Mouse (Mus musculus): ENCODE measurements around the gene Cmtm1.
A peak's percentile ranks its signal among the peaks of the same experiment; 100 is the strongest.
"Not testable (repeated sequence)": the region's sequence is repeated elsewhere in the genome, so short reads cannot be mapped to it uniquely, and the experiment has no call there.

The Cmtm1 gene

GRCm38 (mm10) chr8:104309441-104310155 is at the start of gene Cmtm1, which contains the start of gene Gm45711:
Gene Cmtm1 (minus strand): TSS chr8:104310145.
Gene Gm45711 (minus strand): TSS chr8:104310081.
- not testable (repeated sequence) for DNase-seq (ENCODE audit: low spot score)

GRCm38 (mm10) chr8:104358637-104359036 is 48.7 kb upstream of the Cmtm1 start:
- no peak for DNase-seq (ENCODE audit: low spot score)

- no peak for DNase-seq (ENCODE audit: low spot score)
These were observed 44.6 kb upstream of the Cmtm1 start for GRCm38 (mm10) chr8:104354504-104354903.

GRCm38 (mm10) chr8:104353186-104353585 is 43.2 kb upstream of the Cmtm1 start:
- no peak for DNase-seq (ENCODE audit: low spot score)

GRCm38 (mm10) chr8:104350047-104350446 is 40.1 kb upstream of the Cmtm1 start:
- DNase-seq (ENCODE audit: low spot score): no peak

- no peak for DNase-seq (ENCODE audit: low spot score)
These were observed 39.0 kb upstream of the Cmtm1 start for GRCm38 (mm10) chr8:104348971-104349370.

- no peak for DNase-seq (ENCODE audit: low spot score)
These were observed 36.8 kb upstream of the Cmtm1 start for GRCm38 (mm10) chr8:104346706-104347105.

GRCm38 (mm10) chr8:104344622-104345021 is 34.7 kb upstream of the Cmtm1 start:
- no peak for DNase-seq (ENCODE audit: low spot score)

GRCm38 (mm10) chr8:104343957-104344356 is 34.0 kb upstream of the Cmtm1 start:
- DNase-seq (ENCODE audit: low spot score): peak; percentile 52

- DNase-seq (ENCODE audit: low spot score): no peak
These were observed 32.5 kb upstream of the Cmtm1 start for GRCm38 (mm10) chr8:104342426-104342825.

GRCm38 (mm10) chr8:104341678-104342077 is 31.7 kb upstream of the Cmtm1 start:
- no peak for DNase-seq (ENCODE audit: low spot score)

GRCm38 (mm10) chr8:104341106-104341561 is 31.2 kb upstream of the Cmtm1 start:
- peak; percentile 7 for DNase-seq (ENCODE audit: low spot score)

- DNase-seq (ENCODE audit: low spot score): peak; percentile 20
These were observed 30.5 kb upstream of the Cmtm1 start for GRCm38 (mm10) chr8:104340233-104341105.

GRCm38 (mm10) chr8:104339983-104340232 is 30.0 kb upstream of the Cmtm1 start:
- no peak for DNase-seq (ENCODE audit: low spot score)

- no peak for DNase-seq (ENCODE audit: low spot score)
These were observed 29.5 kb upstream of the Cmtm1 start, which contains the start of gene Cmtm3 for GRCm38 (mm10) chr8:104339229-104339982. Gene Cmtm3 (plus strand): TSS chr8:104339410.

GRCm38 (mm10) chr8:104337890-104338289 is 27.9 kb upstream of the Cmtm1 start:
- no peak for DNase-seq (ENCODE audit: low spot score)

- no peak for DNase-seq (ENCODE audit: low spot score)
These were observed 26.9 kb upstream of the Cmtm1 start for GRCm38 (mm10) chr8:104336806-104337205.

- DNase-seq (ENCODE audit: low spot score): no peak
These were observed 24.3 kb upstream of the Cmtm1 start for GRCm38 (mm10) chr8:104334196-104334595.

GRCm38 (mm10) chr8:104333786-104334185 is 23.8 kb upstream of the Cmtm1 start:
- DNase-seq (ENCODE audit: low spot score): no peak

GRCm38 (mm10) chr8:104332665-104333631 is 23.0 kb upstream of the Cmtm1 start:
- no peak for DNase-seq (ENCODE audit: low spot score)

- not testable (repeated sequence) for DNase-seq (ENCODE audit: low spot score)
These were observed 12.0 kb upstream of the Cmtm1 start, which contains the start of gene Cmtm2b for GRCm38 (mm10) chr8:104321930-104322329. Gene Cmtm2b (plus strand): TSS chr8:104322230.
